Mouse (Mus musculus): ENCODE measurements around the gene Olfr1055.
"Not testable (repeated sequence)": the region's sequence is repeated elsewhere in the genome, so short reads cannot be mapped to it uniquely, and the experiment has no call there.

Gene Olfr1055

DNA sequence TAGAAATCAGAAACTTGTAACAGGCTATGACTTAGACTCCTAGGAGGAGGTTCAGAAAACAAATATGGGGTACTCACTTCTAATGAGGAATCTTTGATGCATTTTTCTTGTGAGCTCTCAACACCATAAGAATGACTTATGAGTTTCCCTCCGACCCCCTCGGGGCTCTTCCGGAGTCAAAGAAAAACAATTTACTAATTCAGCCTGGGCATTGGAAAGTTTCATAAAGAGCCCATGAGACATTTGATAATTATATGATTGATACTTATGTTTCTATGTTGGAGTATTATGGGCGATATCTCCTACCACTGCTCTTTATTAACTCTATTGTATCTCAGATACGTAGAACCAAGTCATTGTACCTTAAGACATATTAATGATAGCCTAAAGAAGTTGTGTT lies at the start of gene Olfr1055:
Gene Olfr1055, minus strand, starts transcription at position 101 of the 400 bp plus-strand sequence.
- DNase-seq = no peak

DNA sequence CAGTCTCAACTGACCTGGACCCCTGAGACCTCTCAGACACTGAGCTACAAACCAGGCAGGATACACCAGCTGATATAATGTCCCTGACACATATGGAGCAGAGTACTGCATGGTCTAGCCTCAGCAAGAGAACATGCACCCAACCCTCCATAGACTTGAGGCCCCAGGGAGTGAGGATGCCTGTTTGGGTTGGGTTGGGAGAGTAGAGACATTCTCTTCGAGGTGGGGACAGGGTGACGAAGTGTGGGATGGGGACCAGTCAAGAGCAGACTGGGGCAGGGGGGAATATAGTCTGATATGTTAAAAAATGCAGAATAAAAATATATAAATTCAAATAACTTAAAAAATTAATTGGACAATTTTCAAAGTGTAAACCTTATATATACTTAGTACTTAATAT lies 45.0 kb upstream of the Olfr1055 start:
- no peak for DNase-seq

DNA sequence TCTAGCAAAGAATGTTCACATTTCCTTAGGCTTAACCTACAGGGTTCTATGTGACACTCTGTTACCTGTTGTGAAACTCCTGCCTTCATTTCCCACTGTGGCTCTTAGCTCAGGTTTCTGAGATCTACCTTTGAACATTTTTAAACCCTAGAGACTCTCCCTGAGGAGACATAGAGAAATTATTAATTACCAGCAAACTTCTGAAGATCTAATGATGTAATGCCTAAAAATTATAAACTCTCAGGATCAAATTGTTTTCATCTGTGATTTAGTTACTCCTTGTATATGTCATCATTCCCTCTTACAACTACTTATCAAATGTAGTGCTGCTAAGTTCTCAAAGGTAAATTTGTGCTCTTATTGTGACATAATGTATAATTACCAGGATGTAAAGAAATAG lies 38.4 kb upstream of the Olfr1055 start, which contains the start of gene Olfr1058:
Gene Olfr1058, minus strand, starts transcription at position 101 of the 400 bp plus-strand sequence.
- not testable (repeated sequence) for DNase-seq

DNA sequence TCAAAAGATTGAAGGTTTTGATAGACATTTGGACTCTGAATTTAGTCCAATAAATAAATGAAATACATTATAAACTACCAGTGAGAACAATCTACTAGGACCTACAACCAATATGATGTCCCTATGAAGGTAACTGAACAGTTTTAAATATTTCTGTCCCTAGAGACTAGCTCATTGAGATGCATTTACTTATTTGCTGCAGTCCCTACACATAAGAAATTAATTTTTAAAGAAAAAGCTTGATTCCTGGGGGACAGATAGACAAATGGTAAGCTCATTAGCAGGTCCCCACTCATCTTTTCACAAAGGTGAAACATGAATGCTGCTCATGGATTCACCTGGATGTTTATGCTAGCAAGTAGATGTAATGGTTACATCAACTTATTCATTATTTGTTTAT lies 28.2 kb upstream of the Olfr1055 start, which contains the start of gene Olfr1057:
Gene Olfr1057, minus strand, starts transcription at position 101 of the 400 bp plus-strand sequence.
- DNase-seq = no peak

DNA sequence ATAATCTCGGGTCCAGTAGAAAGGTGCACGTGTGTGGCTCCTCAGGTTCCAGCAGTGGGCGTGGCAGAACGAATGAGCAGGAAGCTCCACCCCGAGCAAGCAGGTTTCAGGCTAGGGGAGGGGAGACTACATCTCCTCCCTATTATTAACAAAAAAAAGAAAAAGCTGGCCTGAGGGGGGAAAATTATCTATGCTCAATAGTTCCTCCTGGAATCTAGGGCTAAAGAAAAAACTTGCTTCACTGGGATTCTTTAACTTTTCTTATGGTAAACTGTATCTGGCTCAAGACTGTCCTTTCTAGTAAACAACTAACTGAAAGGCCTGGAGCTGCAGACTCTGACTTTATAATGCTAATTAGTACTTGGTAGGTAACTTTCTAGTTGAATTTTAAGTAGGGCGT lies 16.3 kb upstream of the Olfr1055 start:
- DNase-seq = not testable (repeated sequence)

DNA sequence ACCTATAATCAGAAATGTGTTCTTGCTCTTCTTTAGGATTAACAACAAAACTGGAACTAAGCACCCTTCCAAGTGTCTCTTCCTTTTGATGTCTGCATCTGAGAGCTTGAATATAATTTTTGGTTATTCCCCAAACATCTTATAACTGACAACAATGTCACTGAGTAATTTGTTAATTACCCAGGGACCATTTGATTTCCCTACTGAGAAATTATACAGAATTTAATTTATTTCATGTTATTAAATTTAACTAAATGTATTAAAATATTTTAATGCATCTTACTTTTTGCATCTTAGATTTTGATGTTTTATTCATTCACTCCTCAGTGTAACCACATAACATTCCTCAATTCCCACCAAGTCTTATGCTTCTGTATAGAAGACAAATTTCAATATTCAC lies 12.3 kb upstream of the Olfr1055 start, which contains the start of gene Olfr1056:
Gene Olfr1056, minus strand, starts transcription at position 101 of the 400 bp plus-strand sequence.
- no peak for DNase-seq

DNA sequence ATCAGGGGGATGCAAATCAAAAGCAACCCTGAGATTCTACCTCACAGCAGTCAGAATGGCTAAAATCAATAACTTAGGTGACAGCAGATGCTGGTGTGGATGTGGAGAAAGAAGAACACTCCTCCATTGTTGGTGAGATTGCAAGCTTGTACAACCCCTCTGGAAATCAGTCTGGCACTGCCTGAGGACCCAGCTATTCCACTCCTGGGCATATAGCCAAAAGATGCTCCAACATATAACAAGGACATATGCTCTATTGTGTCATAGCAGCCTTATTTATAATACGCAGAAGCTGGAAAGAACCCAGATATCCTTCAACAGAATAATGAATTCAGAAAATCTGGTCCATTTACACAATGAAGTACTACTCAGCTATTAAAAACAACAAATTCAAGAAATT lies 1.7 kb upstream of the Olfr1055 start:
- not testable (repeated sequence) for DNase-seq

DNA sequence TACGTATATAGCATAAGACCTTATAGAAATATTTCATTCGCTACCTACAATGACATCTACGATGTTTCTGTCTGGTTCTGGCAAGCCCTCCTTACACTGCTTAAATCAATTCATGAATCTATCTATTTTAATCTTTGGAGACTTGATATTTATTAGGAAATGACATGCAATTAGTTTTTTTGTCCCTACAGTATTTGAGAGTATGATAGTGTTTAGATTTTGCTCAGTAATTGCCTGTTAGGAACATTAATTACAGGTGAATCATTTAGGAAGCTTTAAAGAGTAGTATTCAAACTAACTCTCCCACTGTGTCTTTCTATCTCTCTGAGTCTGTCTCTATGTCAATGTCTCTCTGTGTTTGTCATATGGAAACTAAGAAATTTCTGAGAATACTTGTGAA lies 14.8 kb downstream of the Olfr1055 start, which contains the start of gene Olfr1054:
Gene Olfr1054, minus strand, starts transcription at position 101 of the 400 bp plus-strand sequence.
- no peak for DNase-seq

DNA sequence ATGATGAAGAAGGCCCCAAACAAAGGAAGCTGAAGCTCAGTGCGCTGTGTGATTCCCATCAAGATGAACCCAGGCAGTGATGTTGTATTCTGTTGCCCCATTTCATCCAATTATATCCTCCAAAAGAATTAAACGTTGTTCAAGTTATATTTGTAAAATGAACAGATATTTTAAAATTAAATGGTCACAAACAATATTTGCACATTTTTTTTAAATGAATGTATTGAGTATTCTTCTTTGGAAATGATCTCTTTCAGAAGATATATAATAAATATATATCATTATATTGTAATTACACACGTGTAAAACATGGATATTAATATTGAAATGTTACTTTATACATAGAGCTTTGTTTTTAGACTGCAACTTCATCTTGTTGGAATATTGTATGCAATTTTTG lies 34.9 kb downstream of the Olfr1055 start, which contains the start of gene Olfr1053:
Gene Olfr1053, minus strand, starts transcription at position 101 of the 400 bp plus-strand sequence.
- DNase-seq = no peak
